Mouse (Mus musculus) cerebellum, adult 8-10 months (tissue): ENCODE measurements at regions not wholly inside any gene's neighbourhood (a gene's known extent, or its start where the extent isn't known, plus 50 kb on each side); places are given as distances from the start of the nearest gene placed in this dataset.
"Not testable (repeated sequence)": the region's sequence is repeated elsewhere in the genome, so short reads cannot be mapped to it uniquely, and the experiment has no call there.

Experiments used
- DNase-seq: peaks from one replicate; pipeline ENCODE4 v3.0.0; 2022

- no peak for DNase-seq
These were observed 83.1 kb downstream of the Stk35 start for GRCm38 (mm10) chr2:129883417-129883816.

- DNase-seq: no peak
These were observed 84.0 kb downstream of the Stk35 start for GRCm38 (mm10) chr2:129884316-129884715.

DNA sequence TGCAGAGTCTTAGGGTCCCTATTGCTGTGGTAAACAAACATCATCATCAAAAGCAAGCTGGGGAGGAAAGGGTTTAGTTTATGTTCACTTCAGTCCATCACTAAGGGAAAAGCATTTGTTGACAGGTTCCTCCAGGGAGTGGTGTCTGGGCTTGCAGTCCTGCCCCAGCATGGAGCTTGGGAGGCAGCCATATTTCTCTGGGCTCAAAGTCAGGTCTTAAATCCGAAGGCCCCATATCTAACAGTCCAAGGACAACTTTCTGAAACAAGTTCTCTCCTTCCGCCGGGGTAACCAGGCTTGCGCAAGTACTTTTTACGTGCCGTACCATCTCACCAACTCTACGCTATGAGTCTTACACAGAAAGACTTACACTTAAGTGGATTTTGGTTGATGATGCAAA, 85.2 kb downstream of the Stk35 start:
- peak; percentile 40 for DNase-seq

DNA sequence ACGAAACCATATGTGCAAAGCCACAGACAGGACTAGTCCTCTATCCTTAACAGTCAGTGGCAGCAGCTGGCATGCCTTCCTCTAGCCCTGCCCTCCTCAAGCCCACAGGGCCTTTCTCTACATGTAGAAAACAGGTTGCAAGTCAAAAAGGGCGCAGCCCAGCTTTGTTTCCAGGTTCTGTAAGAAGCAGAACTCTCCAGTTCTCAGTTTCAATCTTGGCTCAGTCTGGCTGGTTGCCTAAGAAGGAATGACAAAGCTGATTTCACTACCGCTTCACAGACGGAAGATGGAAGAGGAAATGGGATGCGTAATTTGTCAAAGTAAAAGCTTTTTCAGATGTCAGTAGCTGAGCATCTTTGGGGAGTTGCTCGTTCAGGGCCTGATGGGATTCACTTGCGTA, 92.9 kb downstream of the Stk35 start:
- DNase-seq: no peak

DNA sequence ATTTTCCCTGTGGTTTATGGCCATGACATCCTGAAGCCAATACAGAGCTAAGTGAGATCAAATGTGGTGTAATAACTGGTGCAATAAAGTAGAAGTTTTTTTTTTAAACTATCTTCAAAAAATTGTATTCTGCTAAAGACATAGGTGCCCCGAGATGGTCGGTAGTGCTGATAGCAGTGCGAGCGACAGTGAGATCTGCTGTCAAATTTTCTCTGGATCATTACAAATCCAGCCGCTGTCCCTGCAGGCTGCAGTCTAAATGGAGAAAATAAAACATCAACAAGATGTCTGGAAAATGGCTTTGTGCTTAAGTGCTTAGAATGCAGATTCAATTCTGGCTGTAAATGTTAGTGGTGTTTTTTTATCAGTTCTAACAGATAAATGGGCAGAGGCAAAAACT, 93.5 kb downstream of the Stk35 start:
- DNase-seq: no peak

- DNase-seq: no peak
These were observed 94.6 kb downstream of the Stk35 start for GRCm38 (mm10) chr2:129894906-129895305.

DNA sequence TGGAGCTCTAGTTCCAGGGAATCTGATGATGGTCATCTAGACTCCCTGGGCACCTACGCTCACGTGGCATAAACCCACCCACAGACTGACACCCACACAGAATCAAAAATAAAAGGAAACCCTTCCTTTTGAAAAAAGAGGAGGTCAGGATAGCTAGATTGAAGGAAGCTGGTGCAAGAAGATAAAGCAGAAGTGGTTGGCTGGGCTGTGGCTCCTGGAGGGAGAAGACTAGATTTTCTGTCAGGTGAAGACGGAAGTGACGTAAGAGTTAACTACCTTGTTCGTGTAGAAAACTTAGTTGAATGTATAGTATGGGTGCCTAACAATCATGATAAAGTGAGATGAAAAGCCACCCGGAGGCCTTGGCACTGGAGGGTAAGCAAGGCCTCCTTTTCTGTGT, 95.1 kb downstream of the Stk35 start:
- no peak for DNase-seq

- no peak for DNase-seq
These were observed 96.4 kb downstream of the Stk35 start for GRCm38 (mm10) chr2:129896696-129897095.

DNA sequence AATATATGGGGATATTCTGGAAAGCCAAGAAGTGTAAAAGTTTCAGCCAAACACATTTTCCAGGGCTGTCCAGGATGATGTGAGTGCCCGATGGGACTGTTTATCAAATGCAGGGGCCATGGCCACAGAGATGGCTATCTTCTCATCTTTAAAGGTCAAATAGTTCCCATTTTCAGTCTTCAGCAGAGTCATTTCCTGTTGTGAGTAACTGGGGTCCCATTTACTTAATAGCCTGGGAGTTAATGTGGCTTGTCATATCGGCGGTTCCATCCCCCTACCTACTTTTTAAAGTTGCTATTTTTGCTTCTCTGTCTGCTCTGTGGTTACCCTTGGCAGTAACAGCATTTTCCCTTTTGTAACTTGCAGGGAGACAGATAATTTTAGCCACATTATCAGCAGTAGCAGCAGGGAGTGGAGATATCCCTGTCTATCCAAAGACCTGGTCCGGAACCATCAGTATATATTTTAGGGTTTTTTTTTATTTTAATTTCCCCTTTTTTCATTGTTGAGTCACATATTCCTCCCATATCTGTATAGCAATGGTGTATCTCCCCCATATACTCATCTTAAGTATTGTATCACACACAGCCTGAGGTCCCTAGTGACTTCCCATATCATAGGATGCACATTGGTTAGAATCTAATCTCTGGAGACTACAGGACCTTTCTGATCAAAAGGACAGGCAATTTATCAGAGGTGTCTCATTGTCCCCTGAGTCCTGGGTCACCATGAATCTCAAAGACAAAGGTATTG, 103.2 kb downstream of the Stk35 start:
- DNase-seq: no peak

DNA sequence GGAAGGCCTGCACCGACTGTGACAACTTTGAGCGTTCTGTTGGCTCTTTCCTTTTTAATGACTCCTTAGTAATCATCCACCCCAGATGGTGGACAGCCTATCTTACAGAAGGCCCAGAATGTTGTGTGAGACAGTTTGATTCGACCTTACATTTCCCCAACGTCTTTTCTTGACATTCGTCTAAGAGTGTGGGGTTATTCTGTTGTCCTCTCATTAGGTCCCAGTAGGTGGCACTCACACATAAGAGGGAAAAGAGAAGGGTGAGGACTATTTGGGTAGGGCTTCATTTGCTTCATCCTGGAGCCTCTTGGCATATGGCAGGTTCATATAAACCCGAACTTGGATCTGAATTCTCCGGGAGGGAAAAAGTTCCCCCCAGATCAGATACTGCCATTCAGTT, 104.4 kb downstream of the Stk35 start:
- peak; percentile 23 for DNase-seq

DNA sequence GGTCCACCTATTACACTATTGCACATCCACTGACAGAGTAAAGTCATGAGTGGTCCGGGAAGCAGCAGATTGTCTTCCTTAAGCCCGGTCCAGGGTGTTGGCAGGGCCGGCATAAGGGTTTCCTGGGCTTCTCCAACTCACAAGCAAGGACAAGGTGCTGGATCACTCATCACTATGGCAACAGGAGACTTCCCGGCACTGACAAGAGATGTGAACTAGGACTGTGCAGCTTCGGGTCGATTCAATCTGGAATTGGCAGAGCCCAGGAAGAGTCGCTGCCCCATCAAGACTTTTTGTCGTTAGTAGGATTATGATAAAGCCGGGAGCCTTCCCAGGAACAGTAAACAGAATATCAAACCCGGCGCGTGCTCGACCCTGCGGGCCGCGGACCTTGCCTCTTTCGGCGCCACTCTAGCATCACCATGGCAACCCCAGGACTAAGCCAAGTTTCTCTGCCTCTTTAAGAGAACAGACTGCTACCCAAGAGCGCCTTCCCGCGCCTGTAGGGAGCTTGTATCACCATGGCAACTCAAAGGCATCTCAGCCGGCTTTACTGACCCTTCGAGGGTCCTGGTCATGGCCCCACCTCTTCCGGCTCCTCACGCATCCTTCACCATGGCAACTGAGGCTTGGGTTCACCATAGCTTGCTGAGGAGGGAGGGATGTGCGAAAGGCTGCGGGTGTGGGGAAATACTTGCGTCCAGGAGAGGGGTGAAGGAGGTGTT, 103.3 kb upstream of the Tgm3 start:
- DNase-seq: peak; percentile 43

GRCm38 (mm10) chr2:129911203-129911921, 100.8 kb upstream of the Tgm3 start:
- DNase-seq: no peak

DNA sequence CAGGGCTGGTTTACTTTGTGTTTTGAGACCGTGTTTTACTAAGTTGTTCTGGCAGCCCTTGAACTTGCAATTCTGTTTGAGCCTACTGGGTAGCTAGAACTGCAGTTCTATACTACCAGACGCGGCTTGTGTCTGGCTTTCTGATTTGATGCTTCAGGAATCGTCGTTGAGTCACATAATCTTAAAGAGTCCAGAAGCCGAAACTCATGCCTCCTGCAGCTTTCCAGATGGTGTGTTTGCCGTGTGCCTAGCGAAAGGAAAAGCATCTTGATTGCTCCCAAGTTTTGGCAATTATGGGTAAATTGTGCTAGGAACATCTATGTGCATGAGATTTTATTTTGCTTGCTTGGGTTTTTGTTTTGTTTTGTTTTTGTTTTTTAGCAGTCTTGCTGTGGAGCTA, 99.6 kb upstream of the Tgm3 start:
- no peak for DNase-seq

DNA sequence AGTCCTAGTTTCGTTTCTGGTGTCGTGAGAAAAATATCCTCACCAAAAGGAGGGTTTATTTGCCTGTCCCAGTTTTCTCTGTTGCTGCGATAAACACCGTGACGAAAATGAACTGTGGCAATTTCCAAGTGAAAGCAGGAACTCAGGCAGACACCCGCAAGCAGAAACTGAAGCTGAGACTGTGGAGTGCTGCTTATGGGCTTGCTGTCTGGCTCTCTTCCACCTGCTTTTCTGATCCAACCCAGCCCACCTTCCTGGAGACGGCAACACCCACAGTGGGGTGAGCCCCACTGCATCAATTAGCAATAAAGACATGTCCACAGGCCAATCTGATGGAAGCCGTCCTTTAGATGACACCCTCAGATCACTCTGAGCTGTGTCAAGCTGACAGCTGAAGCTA, 97.9 kb upstream of the Tgm3 start:
- no peak for DNase-seq

DNA sequence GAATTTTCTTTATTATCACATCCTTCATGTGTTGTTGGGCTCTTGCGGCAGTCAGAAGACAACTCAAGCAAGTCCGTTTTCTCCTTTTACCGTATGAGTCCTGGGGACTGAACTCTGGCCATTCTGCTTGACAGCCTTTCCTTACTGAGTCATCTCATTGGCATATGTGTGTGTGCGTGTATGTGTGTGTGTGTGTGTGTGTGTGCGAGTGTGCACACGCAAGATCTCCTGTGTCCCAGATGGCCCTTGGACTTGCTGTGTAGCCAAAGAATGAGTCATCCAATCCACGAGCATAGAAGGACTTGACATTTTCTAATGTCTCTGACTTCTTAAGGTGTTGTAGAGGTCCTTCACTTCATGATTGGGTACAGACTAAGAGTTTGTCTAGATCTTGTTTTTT, 95.7 kb upstream of the Tgm3 start:
- DNase-seq: no peak

- DNase-seq: no peak
These were observed 93.9 kb upstream of the Tgm3 start for GRCm38 (mm10) chr2:129918141-129918790.

- DNase-seq: no peak
These were observed 92.6 kb upstream of the Tgm3 start for GRCm38 (mm10) chr2:129919551-129919950.

- no peak for DNase-seq
These were observed 84.9 kb upstream of the Tgm3 start for GRCm38 (mm10) chr2:129927218-129927617.

GRCm38 (mm10) chr2:129933578-129933977, 78.6 kb upstream of the Tgm3 start:
- DNase-seq: no peak

- DNase-seq: no peak
These were observed 69.3 kb upstream of the Tgm3 start for GRCm38 (mm10) chr2:129942824-129943223.

GRCm38 (mm10) chr2:129947847-129948553, 64.1 kb upstream of the Tgm3 start:
- DNase-seq: no peak

- DNase-seq: not testable (repeated sequence)
These were observed 62.4 kb upstream of the Tgm3 start for GRCm38 (mm10) chr2:129949786-129950185.

DNA sequence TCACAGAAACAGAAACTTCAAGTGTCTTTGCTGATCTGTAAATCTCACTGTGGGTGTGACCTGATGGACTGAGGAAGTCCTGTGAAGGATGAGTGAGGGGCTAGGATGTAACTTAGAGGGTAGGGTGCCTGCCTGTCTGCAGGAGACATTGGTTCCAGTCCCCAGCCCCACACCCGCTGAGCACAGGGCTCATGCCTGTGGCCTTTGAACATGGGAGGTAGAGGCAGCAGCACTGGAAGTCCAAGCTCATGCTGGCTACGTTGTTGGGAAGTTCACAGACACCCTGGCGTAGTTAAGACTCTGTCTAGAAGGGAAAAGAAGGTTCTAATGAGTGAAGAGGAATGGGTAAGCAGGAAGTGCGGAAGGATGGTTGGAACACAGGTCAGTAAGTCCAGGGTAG, 59.7 kb upstream of the Tgm3 start:
- DNase-seq: no peak
